Mouse (Mus musculus) layer of hippocampus, adult 9-10 months (tissue): ENCODE data around the gene Dctpp1.
A peak's percentile ranks its signal among the peaks of the same experiment; 100 is the strongest.

Experiments
- DNase-seq: peaks from one replicate; pipeline ENCODE4 v3.0.0; 2022; ENCODE audit warnings: low spot score

Dctpp1 gene

GRCm38 (mm10) chr7:127231376-127231775 lies 29.1 kb downstream of the Dctpp1 start:
- DNase-seq, result no peak

- no peak for DNase-seq
These were observed 31.8 kb downstream of the Dctpp1 start for GRCm38 (mm10) chr7:127228615-127229303.

- no peak for DNase-seq
These were observed 35.1 kb downstream of the Dctpp1 start for GRCm38 (mm10) chr7:127225147-127225995.

GRCm38 (mm10) chr7:127224616-127225015 lies 35.9 kb downstream of the Dctpp1 start:
- DNase-seq, result no peak

GRCm38 (mm10) chr7:127223515-127224478 lies 36.7 kb downstream of the Dctpp1 start:
- no peak for DNase-seq

- no peak for DNase-seq
These were observed 37.4 kb downstream of the Dctpp1 start for GRCm38 (mm10) chr7:127223106-127223505.

GRCm38 (mm10) chr7:127220440-127220839 lies 40.1 kb downstream of the Dctpp1 start:
- DNase-seq, result no peak

GRCm38 (mm10) chr7:127218670-127219069 lies 41.8 kb downstream of the Dctpp1 start:
- DNase-seq, result no peak

GRCm38 (mm10) chr7:127217901-127218642 lies 42.4 kb downstream of the Dctpp1 start:
- DNase-seq, result no peak

- no peak for DNase-seq
These were observed 43.0 kb downstream of the Dctpp1 start for GRCm38 (mm10) chr7:127217475-127217874.

GRCm38 (mm10) chr7:127216307-127216706 lies 44.2 kb downstream of the Dctpp1 start:
- DNase-seq, result no peak

- DNase-seq, result peak; percentile 47
These were observed 45.3 kb downstream of the Dctpp1 start for GRCm38 (mm10) chr7:127214981-127215871.

GRCm38 (mm10) chr7:127214521-127214920 lies 46.0 kb downstream of the Dctpp1 start:
- no peak for DNase-seq

- DNase-seq, result no peak
These were observed 46.6 kb downstream of the Dctpp1 start for GRCm38 (mm10) chr7:127213930-127214329.

GRCm38 (mm10) chr7:127213485-127213884 lies 47.0 kb downstream of the Dctpp1 start:
- DNase-seq, result no peak

GRCm38 (mm10) chr7:127212432-127213250 lies 47.9 kb downstream of the Dctpp1 start:
- DNase-seq, result no peak

- no peak for DNase-seq
These were observed 49.3 kb downstream of the Dctpp1 start for GRCm38 (mm10) chr7:127211014-127211745.

GRCm38 (mm10) chr7:127210266-127210665 lies 50.2 kb downstream of the Dctpp1 start:
- DNase-seq, result no peak

GRCm38 (mm10) chr7:127209851-127210250 lies 50.7 kb downstream of the Dctpp1 start:
- DNase-seq, result no peak
